Mouse (Mus musculus) thymus, adult 2 months (tissue): Measurements from ENCODE around the gene Cramp1l. TPM values are rescaled to one million over a fixed set of nuclear protein-coding genes. Genes with fewer than 3 reads are reported as not detected.

ENCODE experiments used
- DNase-seq: peaks from one replicate; pipeline ENCODE4 v3.0.0; 2021
- H3K27ac ChIP-seq: fragments of 200-500 bp; 2 replicates; pipeline ENCODE4 v1.5.1; 2012; ENCODE audit warnings: low read length, control low read depth; ENCODE audit not compliant: control insufficient read depth, insufficient read depth
- H3K27me3 ChIP-seq: fragments of 200-500 bp; 2 replicates; pipeline ENCODE4 v1.6.1; 2012; ENCODE audit warnings: mild to moderate bottlenecking, low read length, moderate library complexity, mixed read lengths; ENCODE audit not compliant: control insufficient read depth, insufficient read depth
- H3K36me3 ChIP-seq: fragments of 200-500 bp; 2 replicates; pipeline ENCODE4 v1.6.1; 2012; ENCODE audit warnings: mild to moderate bottlenecking, low read length, moderate library complexity; ENCODE audit not compliant: control insufficient read depth, insufficient read depth
- H3K4me1 ChIP-seq: fragments of 200-500 bp; replicated peaks from 2 replicates; pipeline ENCODE4 v1.6.1; 2012; ENCODE audit warnings: low read length; ENCODE audit not compliant: control insufficient read depth, insufficient read depth
- H3K4me3 ChIP-seq: fragments of 200-500 bp; 2 replicates; pipeline ENCODE4 v1.5.1; 2012; ENCODE audit warnings: mild to moderate bottlenecking, low read length, control low read depth, moderate library complexity; ENCODE audit not compliant: control insufficient read depth, insufficient read depth
- CTCF ChIP-seq: fragments of 200-500 bp; IDR thresholded peaks from 2 replicates; pipeline ENCODE4 v1.5.1; 2012; ENCODE audit warnings: mild to moderate bottlenecking, control low read depth, low read length, moderate library complexity, borderline replicate concordance; ENCODE audit not compliant: control insufficient read depth, poor library complexity, insufficient read depth; ENCODE audit errors: extremely low read depth
- POLR2A ChIP-seq: fragments of 200-500 bp; IDR thresholded peaks from 2 replicates; pipeline ENCODE4 v1.6.1; 2012; ENCODE audit warnings: mild to moderate bottlenecking, low read length, control low read depth, moderate library complexity; ENCODE audit not compliant: control insufficient read depth, poor library complexity, insufficient read depth; ENCODE audit errors: extremely low read depth
- WGBS: fragments of 180-500 bp; shearing (Covaris S2); methylation state at CpG from one replicate; pipeline ENCODE4 v1.1.7; 2018; 5-methylcytosine and 5-hydroxymethylcytosine counted together
- polyA plus RNA-seq: library from polyadenylated mRNA; depleted of rRNA; stranded (reverse); fragments of >200 nt; gene quantifications from 2 replicates; pipeline ENCODE4 v1.2.3, GENCODE M21; 2012; rRNA removed

Cramp1l gene
- 41.4 and 46.9 TPM in 2 replicates for polyA plus RNA-seq

GRCm38 (mm10) chr17:25015655-25016291, at the start of gene Cramp1l, which contains the start of gene Ift140:
Gene Cramp1l (minus strand): TSS chr17:25015788.
Gene Ift140 (plus strand): TSS chr17:25016085.
- WGBS, result under 1% methylated on average over 62 of the region's 62 CpGs
- Histone ChIP-seq H3K4me1 (no peaks in the 10 kb centered on the region; the same call in 1 of the 2 replicates), H3K36me3 (peaks cover 4% of the 10 kb centered on the region; the same call in 1 of the 2 replicates), H3K4me3 (peak within 1 kb of the TSS; percentile 62), H3K27ac (peak within 1 kb of the TSS; percentile 56), H3K27me3 (no peaks in the 10 kb centered on the region)
- peak; percentile 97 for DNase-seq
- peak; percentile 42 for TF ChIP-seq POLR2A
- TF ChIP-seq CTCF, result peak; percentile 66; the same call in 1 of the 2 replicates

DNA sequence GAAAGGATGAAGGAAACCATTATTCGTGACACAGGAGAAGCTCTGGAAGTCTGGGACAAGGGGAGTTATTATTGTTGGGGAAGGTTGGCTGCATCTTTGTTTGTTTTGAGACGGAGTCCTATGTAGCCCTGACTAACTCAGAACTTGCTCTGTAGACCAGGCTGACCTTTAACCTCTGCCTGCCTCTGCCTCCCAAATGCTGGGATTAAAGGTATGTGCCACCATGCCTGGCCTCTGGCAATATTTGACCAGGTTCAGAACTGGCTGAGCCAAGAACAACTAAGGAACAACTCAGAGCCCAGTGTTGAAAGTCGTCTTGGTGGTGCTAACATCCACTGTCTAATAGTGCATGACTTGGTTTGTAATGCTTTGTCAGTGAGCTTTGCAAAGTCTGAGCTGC, 49.6 kb upstream of the Cramp1l start:
- 97% methylated on average over 3 of the region's 3 CpGs for WGBS
- TF ChIP-seq CTCF, result no peak
- no peak for TF ChIP-seq POLR2A
- Histone ChIP-seq H3K4me1 (no peaks in the 10 kb centered on the region), H3K27ac (no peak overlapping the region), H3K27me3 (no peaks in the 10 kb centered on the region), H3K36me3 (no peaks in the 10 kb centered on the region), H3K4me3 (no peak overlapping the region)
- DNase-seq, result no peak

- 96% methylated on average over 9 of the region's 9 CpGs for WGBS
These were observed 48.8 kb upstream of the Cramp1l start for GRCm38 (mm10) chr17:25064351-25064750.

GRCm38 (mm10) chr17:25063872-25064271, 48.3 kb upstream of the Cramp1l start:
- WGBS, result 96% methylated on average over 12 of the region's 12 CpGs

More at GRCm38 (mm10) chr17:25064351-25064750, 48.8 kb upstream of the Cramp1l start:
- Histone ChIP-seq H3K4me3 (no peak overlapping the region), H3K4me1 (no peaks in the 10 kb centered on the region), H3K36me3 (no peaks in the 10 kb centered on the region), H3K27me3 (no peaks in the 10 kb centered on the region), H3K27ac (no peak overlapping the region)
- TF ChIP-seq CTCF, result no peak
- no peak for TF ChIP-seq POLR2A
- no peak for DNase-seq

DNA sequence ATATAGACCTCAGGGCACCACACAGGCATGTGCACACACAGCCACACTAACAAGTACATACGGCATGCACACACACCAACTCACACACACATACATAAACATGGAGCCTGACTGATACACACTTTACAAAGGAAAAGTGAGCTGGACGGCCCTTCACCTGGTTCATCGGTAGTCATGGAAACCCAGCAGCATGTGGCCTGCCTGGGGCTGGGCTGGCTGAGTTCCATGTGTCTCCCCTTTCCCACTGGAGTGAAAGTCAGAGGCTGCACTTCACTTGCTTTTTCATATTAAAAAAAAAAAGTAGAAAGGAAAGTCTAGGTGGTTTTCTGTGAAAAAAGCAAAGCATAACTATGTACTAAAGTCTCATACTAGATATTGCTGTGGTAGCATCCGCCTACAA, 47.7 kb upstream of the Cramp1l start:
- DNase-seq, result no peak
- WGBS, result 97% methylated on average over 4 of the region's 4 CpGs
- Histone ChIP-seq H3K27ac (no peak overlapping the region), H3K4me1 (no peaks in the 10 kb centered on the region), H3K27me3 (no peaks in the 10 kb centered on the region), H3K36me3 (no peaks in the 10 kb centered on the region), H3K4me3 (no peak overlapping the region)
- TF ChIP-seq POLR2A (no peak), CTCF (no peak)

More at GRCm38 (mm10) chr17:25063872-25064271, 48.3 kb upstream of the Cramp1l start:
- H3K4me3 ChIP-seq, result no peak overlapping the region
- H3K27me3 ChIP-seq, result no peaks in the 10 kb centered on the region
- H3K27ac ChIP-seq, result no peak overlapping the region
- H3K4me1 ChIP-seq, result no peaks in the 10 kb centered on the region
- no peaks in the 10 kb centered on the region for H3K36me3 ChIP-seq
- DNase-seq, result no peak
- TF ChIP-seq POLR2A (no peak), CTCF (no peak)

DNA sequence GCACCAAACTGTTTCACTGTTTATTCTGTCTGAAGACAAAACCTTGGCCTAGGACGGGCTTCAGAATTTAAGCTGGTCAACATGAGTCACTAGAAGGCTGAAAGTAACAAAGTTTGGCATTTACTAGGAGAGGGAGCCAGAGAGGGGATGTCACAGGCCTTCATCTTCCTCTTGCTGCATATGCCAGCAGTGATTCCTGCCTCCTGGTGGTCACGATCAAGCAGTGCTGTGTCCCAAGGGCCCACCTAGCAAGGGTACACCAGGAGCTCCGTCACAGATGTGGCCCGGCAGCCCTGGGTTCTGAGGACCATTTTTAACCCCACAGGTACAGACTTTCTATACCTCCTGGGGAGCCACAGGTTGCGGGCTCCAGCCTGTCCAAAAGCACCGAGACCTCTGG, 41.5 kb upstream of the Cramp1l start:
- TF ChIP-seq CTCF (no peak), POLR2A (no peak)
- no peak for DNase-seq
- no peaks in the 10 kb centered on the region for H3K4me1 ChIP-seq
- no peaks in the 10 kb centered on the region for H3K36me3 ChIP-seq
- H3K27me3 ChIP-seq, result no peaks in the 10 kb centered on the region
- 96% methylated on average over 6 of the region's 6 CpGs for WGBS
- H3K27ac ChIP-seq, result no peak overlapping the region
- no peak overlapping the region for H3K4me3 ChIP-seq

- WGBS, result 96% methylated on average over 9 of the region's 9 CpGs
- Histone ChIP-seq H3K4me3 (no peak overlapping the region), H3K27me3 (no peaks in the 10 kb centered on the region), H3K4me1 (no peaks in the 10 kb centered on the region), H3K27ac (no peak overlapping the region), H3K36me3 (no peaks in the 10 kb centered on the region)
- no peak for DNase-seq
- TF ChIP-seq CTCF (no peak), POLR2A (no peak)
These were observed 37.7 kb upstream of the Cramp1l start for GRCm38 (mm10) chr17:25053274-25053673.
